Mouse (Mus musculus) thymus, adult 18-20 months (tissue): Measurements from ENCODE around the gene Swi5.
"Not testable (repeated sequence)": the region's sequence is repeated elsewhere in the genome, so short reads cannot be mapped to it uniquely, and the experiment has no call there.

Source experiments
- DNase-seq, 2 experiments: peaks; one replicate each; pipeline ENCODE4 v3.0.0; 2022; ENCODE audit warnings: mixed read lengths in 2 of 2

Swi5 gene

GRCm38 (mm10) chr2:32311443-32312317 lies 23.8 kb upstream of the Swi5 start:
- DNase-seq, result no peak

GRCm38 (mm10) chr2:32310096-32310845 lies 22.4 kb upstream of the Swi5 start:
- DNase-seq, result no peak

GRCm38 (mm10) chr2:32308870-32309568 lies 21.1 kb upstream of the Swi5 start:
- no peak for DNase-seq

GRCm38 (mm10) chr2:32307941-32308760 lies 20.3 kb upstream of the Swi5 start:
- no peak for DNase-seq

- no peak for DNase-seq
Measured at GRCm38 (mm10) chr2:32307247-32307798, 19.4 kb upstream of the Swi5 start.

GRCm38 (mm10) chr2:32306176-32306575 lies 18.3 kb upstream of the Swi5 start:
- no peak for DNase-seq

- no peak for DNase-seq
Measured at GRCm38 (mm10) chr2:32305668-32306067, 17.8 kb upstream of the Swi5 start.

- DNase-seq, result peak in 1 of 2 experiments; percentile 31
Measured at GRCm38 (mm10) chr2:32304145-32304832, 16.4 kb upstream of the Swi5 start.

GRCm38 (mm10) chr2:32302952-32303351 lies 15.1 kb upstream of the Swi5 start:
- DNase-seq, result no peak

GRCm38 (mm10) chr2:32299469-32299868 lies 11.6 kb upstream of the Swi5 start:
- no peak for DNase-seq

- DNase-seq, result not testable (repeated sequence)
Measured at GRCm38 (mm10) chr2:32295842-32296241, 8.0 kb upstream of the Swi5 start.

- DNase-seq, result no peak
Measured at GRCm38 (mm10) chr2:32295285-32295684, 7.4 kb upstream of the Swi5 start.

- no peak for DNase-seq
Measured at GRCm38 (mm10) chr2:32294348-32294747, 6.5 kb upstream of the Swi5 start.

- DNase-seq, result no peak
Measured at GRCm38 (mm10) chr2:32289578-32289977, 1.7 kb upstream of the Swi5 start.

- DNase-seq, result no peak
Measured at GRCm38 (mm10) chr2:32288371-32288931, 576 bp upstream of the Swi5 start.

GRCm38 (mm10) chr2:32287334-32287840 lies 488 bp downstream of the Swi5 start, which contains the start of gene Golga2:
Golga2 (plus strand) TSS chr2:32287384.
- DNase-seq, result no peak

- DNase-seq, result no peak
Measured at GRCm38 (mm10) chr2:32283986-32284385, 3.9 kb downstream of the Swi5 start.

- no peak for DNase-seq
Measured at GRCm38 (mm10) chr2:32282727-32283126, 5.1 kb downstream of the Swi5 start.

- no peak for DNase-seq
Measured at GRCm38 (mm10) chr2:32282289-32282688, 5.6 kb downstream of the Swi5 start.

GRCm38 (mm10) chr2:32275823-32276222 lies 12.1 kb downstream of the Swi5 start:
- DNase-seq, result no peak

- DNase-seq, result peak in 1 of 2 experiments; percentile 46
Measured at GRCm38 (mm10) chr2:32260635-32261034, 27.2 kb downstream of the Swi5 start.
